Mouse (Mus musculus) frontal cortex, adult 2 months (tissue): Measurements from ENCODE around the gene Timm50. TPM values are rescaled to one million over a fixed set of nuclear protein-coding genes. Genes with fewer than 3 reads are reported as not detected.

Experiments
- DNase-seq, 2 experiments: peaks; one replicate each; pipeline ENCODE4 v3.0.0; 2022; ENCODE audit warnings: low spot score in 1 of 2; ENCODE audit errors: extremely low spot score in 1 of 2
- polyA plus RNA-seq: library from polyadenylated mRNA; depleted of rRNA; stranded (reverse); fragments of >200 nt; gene quantifications from 2 replicates; pipeline ENCODE4 v1.2.3, GENCODE M21; 2012; rRNA removed

The Timm50 gene
- polyA plus RNA-seq, 1 experiment: 53.0 TPM

GRCm38 (mm10) chr7:28277237-28277614, 34.6 kb downstream of the Timm50 start:
- DNase-seq: no peak

GRCm38 (mm10) chr7:28271761-28272160, 40.1 kb downstream of the Timm50 start:
- no peak for DNase-seq

GRCm38 (mm10) chr7:28269355-28269754, 42.5 kb downstream of the Timm50 start:
- DNase-seq: no peak

- no peak for DNase-seq
Observed at GRCm38 (mm10) chr7:28268576-28268975, 43.3 kb downstream of the Timm50 start.

GRCm38 (mm10) chr7:28268042-28268531, 43.8 kb downstream of the Timm50 start:
- DNase-seq: peak in 1 of 2 experiments; percentile 60

- DNase-seq: peak; percentile 84 to 95
Observed at GRCm38 (mm10) chr7:28267129-28268041, 44.5 kb downstream of the Timm50 start, which contains the start of gene Eid2. TSS of gene Eid2 (plus strand) at chr7:28267881.

- no peak for DNase-seq
Observed at GRCm38 (mm10) chr7:28265391-28265790, 46.5 kb downstream of the Timm50 start.

GRCm38 (mm10) chr7:28263786-28264185, 48.1 kb downstream of the Timm50 start:
- peak in 1 of 2 experiments; percentile 36 for DNase-seq

- DNase-seq: no peak
Observed at GRCm38 (mm10) chr7:28262861-28263260, 49.0 kb downstream of the Timm50 start.

Other genes starting within 250 kb of the Timm50 start
- 0.25 and 0.32 TPM in 2 replicates for gene Fcgbp, start 240.8 kb downstream of the Timm50 start, polyA plus RNA-seq
- 0.02 TPM in 1 of 2 replicates, not detected in the other for gene 9530053A07Rik, start 182.6 kb downstream of the Timm50 start, polyA plus RNA-seq
- gene Fbl, start 142.4 kb downstream of the Timm50 start, polyA plus RNA-seq: 90.7 and 99.6 TPM in 2 replicates
- gene Dyrk1b, start 132.6 kb downstream of the Timm50 start, polyA plus RNA-seq: 34.0 and 36.2 TPM in 2 replicates
- gene Eid2, start 44.2 kb downstream of the Timm50 start, polyA plus RNA-seq: 56.5 and 57.0 TPM in 2 replicates
- gene Eid2b, start 34.3 kb downstream of the Timm50 start, polyA plus RNA-seq: 29.7 and 32.9 TPM in 2 replicates
- 1.7 and 1.8 TPM in 2 replicates for gene Selenov, start 20.9 kb downstream of the Timm50 start, polyA plus RNA-seq
- 2.0 and 2.6 TPM in 2 replicates for gene Dll3, start 9.8 kb downstream of the Timm50 start, polyA plus RNA-seq
- gene Supt5, start 26.7 kb upstream of the Timm50 start, polyA plus RNA-seq: 114 and 117 TPM in 2 replicates
- 618 and 661 TPM in 2 replicates for gene Rps16, start 38.6 kb upstream of the Timm50 start, polyA plus RNA-seq
- 4.3 and 6.3 TPM in 2 replicates for gene Plekhg2, start 60.5 kb upstream of the Timm50 start, polyA plus RNA-seq
- 3.1 and 3.9 TPM in 2 replicates for gene Zfp36, start 68.2 kb upstream of the Timm50 start, polyA plus RNA-seq
- 32.8 and 39.2 TPM in 2 replicates for gene Med29, start 80.6 kb upstream of the Timm50 start, polyA plus RNA-seq
- 149 and 182 TPM in 2 replicates for gene Paf1, start 80.9 kb upstream of the Timm50 start, polyA plus RNA-seq
- gene Gmfg, start 125.4 kb upstream of the Timm50 start, polyA plus RNA-seq: 4.0 and 5.2 TPM in 2 replicates
- gene Lrfn1, start 139.9 kb upstream of the Timm50 start, polyA plus RNA-seq: 39.9 and 40.4 TPM in 2 replicates
- not detected in 2 replicates for gene Ifnl2, start 198.4 kb upstream of the Timm50 start, polyA plus RNA-seq
- not detected in 2 replicates for gene Ifnl3, start 210.8 kb upstream of the Timm50 start, polyA plus RNA-seq
- 0.40 TPM in 1 of 2 replicates, not detected in the other for gene Sycn, start 228.8 kb upstream of the Timm50 start, polyA plus RNA-seq
- 1.1 and 2.1 TPM in 2 replicates for gene Nccrp1, start 235.2 kb upstream of the Timm50 start, polyA plus RNA-seq